Mouse (Mus musculus) CH12.LX (cell line): ENCODE results near the gene Ptprs.

Experiments used
- CHD1 ChIP-seq: IDR thresholded peaks from 2 replicates; pipeline ENCODE4 v1.6.1; 2012; ENCODE audit warnings: low read depth, low read length, improper control_type of control experiment, inconsistent platforms
- CTCF ChIP-seq, 2 experiments: IDR thresholded peaks in 1 of 2; conservative IDR thresholded peaks in 1 of 2; 2 replicates each; pipeline ENCODE4 v1.5.1; 2011 to 2012; ENCODE audit warnings: low read depth in 2 of 2, low read length in 2 of 2, improper control_type of control experiment in 1 of 2, inconsistent platforms in 1 of 2, mild to moderate bottlenecking in 1 of 2, moderate library complexity in 1 of 2
- E2F4 ChIP-seq: IDR thresholded peaks from 2 replicates; pipeline ENCODE4 v1.6.1; 2011; ENCODE audit warnings: low read depth, low read length, improper control_type of control experiment; ENCODE audit not compliant: insufficient replicate concordance
- GABPA ChIP-seq: IDR thresholded peaks from 2 replicates; pipeline ENCODE4 v1.6.1; 2012; ENCODE audit warnings: low read depth, low read length, improper control_type of control experiment, inconsistent platforms; ENCODE audit not compliant: insufficient replicate concordance
- JUND ChIP-seq: conservative IDR thresholded peaks from 2 replicates; pipeline ENCODE4 v1.6.1; 2011; ENCODE audit warnings: low read depth, low read length, improper control_type of control experiment
- NELFE ChIP-seq: IDR thresholded peaks from 2 replicates; pipeline ENCODE4 v1.6.1; 2011; ENCODE audit warnings: low read depth, low read length, improper control_type of control experiment
- TCF12 ChIP-seq: IDR thresholded peaks from 2 replicates; pipeline ENCODE4 v1.6.1; 2014; ENCODE audit warnings: low read depth, mild to moderate bottlenecking, inconsistent platforms, low read length, improper control_type of control experiment
- UBTF ChIP-seq: IDR thresholded peaks from 2 replicates; pipeline ENCODE4 v1.6.1; 2012; ENCODE audit warnings: low read depth, mild to moderate bottlenecking, inconsistent platforms, low read length, improper control_type of control experiment, moderate library complexity
- ZNF384 ChIP-seq: IDR thresholded peaks from 2 replicates; pipeline ENCODE4 v1.6.1; 2012; ENCODE audit warnings: low read depth, low read length, improper control_type of control experiment, inconsistent platforms

GRCm38 (mm10) chr17:56505401-56505800 lies 29.1 kb upstream of the Ptprs start:
- TF ChIP-seq CTCF (conservative IDR thresholded peaks at IDR 0.05 in 1 of 2, IDR thresholded peaks at IDR 0.05 in 1 of 2; ENCODE audit: low read depth in 2 of 2, low read length in 2 of 2) (no peak), JUND (no peak), TCF12 (no peak), E2F4 (no peak), NELFE (no peak), UBTF (no peak), ZNF384 (no peak), GABPA (no peak), CHD1 (no peak)
